ENCODE assay signal across 10 mouse cellular contexts in the genomic region with DNA sequence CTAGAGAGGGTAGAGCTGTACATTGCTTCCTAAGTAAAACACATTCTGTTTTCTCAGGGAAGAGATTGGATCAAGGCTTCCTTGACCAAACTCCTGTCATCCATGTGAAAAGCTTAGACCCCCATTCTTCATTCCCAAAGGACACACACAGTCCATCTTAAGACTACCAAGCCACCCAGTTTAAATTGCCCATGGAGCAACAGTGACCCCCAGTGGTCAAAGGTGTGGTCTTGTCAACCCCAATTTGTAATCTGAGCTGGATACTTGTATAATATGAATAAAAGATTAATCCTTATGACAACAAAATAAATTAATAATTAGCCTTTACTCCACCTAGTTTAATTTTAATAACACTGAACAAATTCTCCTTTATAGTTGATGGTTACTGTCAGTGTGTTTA. TPM values are rescaled to one million over a fixed set of nuclear protein-coding genes. Genes with fewer than 3 reads are reported as not detected.
DNase-seq lines count a peak whose midpoint lies in the region; ATAC-seq and TF ChIP-seq lines count a peak whose summit lies in the region.
"Had no signal": no experiment of that assay in that cellular context is flagged by ENCODE, and none has a peak within 500 bp of the region (broad histone marks: within the 10 kb centered on the region; RNA-seq: fewer than 3 reads in every experiment).

No protein-coding gene starts in this region.

- ATAC-seq in heart, embryonic 12.5 days (ENCODE audit: insufficient number of reproducible peaks, low FRiP score) = no peak
- ATAC-seq in hindbrain, postnatal 0 days = no peak

- no peaks in the 10 kb centered on the region for H3K4me1 ChIP-seq in heart, embryonic 12.5 days (replicated peaks)
- no peaks in the 10 kb centered on the region for H3K4me1 ChIP-seq in CH12.LX (ENCODE audit: control insufficient read depth in 1 of 2, insufficient read depth in 2 of 2)
- no peaks in the 10 kb centered on the region for H3K4me1 ChIP-seq in hindbrain, postnatal 0 days (ENCODE audit: insufficient read depth, low read length)
- H3K4me1 ChIP-seq: neural tube, embryonic 13.5 days had no signal

- dilution Hi-C loops in CH12.LX (cut with MboI; ENCODE audit: extremely low pct_ligation_motif_present, extremely low pct_unique_long_range_greater_than_20kb, low sequenced_read_pairs) = no loop called here

- H3K4me3 ChIP-seq in heart, embryonic 12.5 days = no peak overlapping the region
- H3K4me3 ChIP-seq in CH12.LX (replicated peaks in 1 of 3; ENCODE audit: low read depth in 2 of 3, low read length in 2 of 3, poor library complexity in 1 of 3) = no peak overlapping the region
- no peak overlapping the region for H3K4me3 ChIP-seq in hindbrain, postnatal 0 days (ENCODE audit: low read length)
- H3K4me3 ChIP-seq: neural tube, embryonic 13.5 days had no signal

- H3K79me2 ChIP-seq in CH12.LX (replicated peaks; ENCODE audit: control insufficient read depth, extremely low read depth, insufficient read depth, poor library complexity, severe bottlenecking) = no peaks in the 10 kb centered on the region

- no peak overlapping the region for H3K4me2 ChIP-seq in heart, embryonic 12.5 days
- H3K4me2 ChIP-seq in CH12.LX (ENCODE audit: insufficient read depth, low read depth, poor library complexity, severe bottlenecking) = no peak overlapping the region
- H3K4me2 ChIP-seq in hindbrain, postnatal 0 days (ENCODE audit: low read depth, low read length) = no peak overlapping the region
- H3K4me2 ChIP-seq: neural tube, embryonic 13.5 days had no signal

- no peak for TF ChIP-seq POLR2A in CH12.LX (IDR thresholded peaks at IDR 0.05; ENCODE audit: low read depth, low read length)

- no peak overlapping the region for H3K9ac ChIP-seq in heart, embryonic 12.5 days
- H3K9ac ChIP-seq in CH12.LX (ENCODE audit: insufficient read depth, low read depth) = no peak overlapping the region
- H3K9ac ChIP-seq in hindbrain, postnatal 0 days (replicated peaks; ENCODE audit: low read length) = no peak overlapping the region
- H3K9ac ChIP-seq: neural tube, embryonic 13.5 days had no signal

- TF ChIP-seq RAD21 in CH12.LX (IDR thresholded peaks at IDR 0.05; ENCODE audit: low read depth, low read length) = peak; percentile 79

- in situ Hi-C loops in CH12.LX (cut with MboI; ENCODE audit: low pct_ligation_motif_present, low pct_unique_long_range_greater_than_20kb, low sequenced_read_pairs) = loop anchor here (25.0 kb wide), 1 partner anchor 283 kb away; no protein-coding TSS in a partner anchor

- DNase-seq in heart, adult 8-10 months (ENCODE audit: low spot score) = peak; percentile 8
- peak; percentile 55 for DNase-seq in CH12.LX (ENCODE audit: extremely low read depth)
- peak; percentile 45 for DNase-seq in adrenal gland, postnatal 25 days
- peak; percentile 66 for DNase-seq in hindbrain, postnatal 0 days (ENCODE audit: low spot score)
- DNase-seq in left cerebral cortex, postnatal 25 days (ENCODE audit: low spot score in 2 of 2) = peak; percentile 45 to 69
- peak; percentile 80 to 83 for DNase-seq in right cerebral cortex, adult 2 months (ENCODE audit: low spot score in 2 of 2)
- DNase-seq in natural killer cell, adult 2 months (ENCODE audit: low spot score in 2 of 2) = no peak

- no peaks in the 10 kb centered on the region; the same call in 1 of the 2 replicates for H3K27me3 ChIP-seq in heart, embryonic 12.5 days (replicated peaks)
- no peaks in the 10 kb centered on the region for H3K27me3 ChIP-seq in CH12.LX (replicated peaks)
- H3K27me3 ChIP-seq in hindbrain, postnatal 0 days (ENCODE audit: insufficient read depth, low read length) = no peaks in the 10 kb centered on the region
- H3K27me3 ChIP-seq: neural tube, embryonic 13.5 days had no signal

- H3K27ac ChIP-seq in heart, embryonic 12.5 days (ENCODE audit: poor library complexity, severe bottlenecking) = no peak overlapping the region
- no peak overlapping the region for H3K27ac ChIP-seq in CH12.LX (ENCODE audit: insufficient read depth, low read depth)
- H3K27ac ChIP-seq in hindbrain, postnatal 0 days = no peak overlapping the region
- H3K27ac ChIP-seq: neural tube, embryonic 13.5 days had no signal

- H3K36me3 ChIP-seq in heart, embryonic 12.5 days = no peaks in the 10 kb centered on the region
- no peaks in the 10 kb centered on the region for H3K36me3 ChIP-seq in CH12.LX (replicated peaks in 1 of 2; ENCODE audit: control insufficient read depth in 1 of 2, insufficient read depth in 1 of 2, low read length in 1 of 2)
- H3K36me3 ChIP-seq in hindbrain, postnatal 0 days (ENCODE audit: insufficient read depth, low read length) = no peaks in the 10 kb centered on the region
- H3K36me3 ChIP-seq: neural tube, embryonic 13.5 days had no signal

- TF ChIP-seq CTCF in CH12.LX (conservative IDR thresholded peaks at IDR 0.05 in 1 of 2, IDR thresholded peaks at IDR 0.05 in 1 of 2; ENCODE audit: low read depth in 2 of 2, low read length in 2 of 2) = peak; percentile 77 to 85
- TF ChIP-seq CTCF in hindbrain, postnatal 0 days (IDR thresholded peaks at IDR 0.05; ENCODE audit: low read depth) = peak; percentile 82

- no peak for TF ChIP-seq EP300 in CH12.LX (IDR thresholded peaks at IDR 0.05; ENCODE audit: low read length)

- H3K9me3 ChIP-seq in heart, embryonic 12.5 days (replicated peaks) = no peaks in the 10 kb centered on the region
- H3K9me3 ChIP-seq in CH12.LX (replicated peaks; ENCODE audit: low read length) = no peaks in the 10 kb centered on the region
- H3K9me3 ChIP-seq in hindbrain, postnatal 0 days (ENCODE audit: low read length) = no peaks in the 10 kb centered on the region
- H3K9me3 ChIP-seq: neural tube, embryonic 13.5 days had no signal

- intact Hi-C loops in left cerebral cortex, postnatal 25 days (cut with DNase I) = loop anchor here (2.0 to 10.0 kb wide), 2 partner anchors 534 to 1754 kb away; no protein-coding TSS in a partner anchor

TF ChIP-seq in CH12.LX, 34 proteins besides CTCF, POLR2A, EP300 and RAD21:
- TF ChIP-seq USF2 (conservative IDR thresholded peaks at IDR 0.05; ENCODE audit: low read depth, low read length) (no peak), CHD2 (IDR thresholded peaks at IDR 0.05; ENCODE audit: low read length) (no peak), GABPA (IDR thresholded peaks at IDR 0.05; ENCODE audit: insufficient replicate concordance, low read depth, low read length) (no peak), PAX5 (IDR thresholded peaks at IDR 0.05; ENCODE audit: low read length) (no peak), HCFC1 (IDR thresholded peaks at IDR 0.05; ENCODE audit: low read depth, low read length) (no peak), TBP (conservative IDR thresholded peaks at IDR 0.05; ENCODE audit: low read depth, low read length) (no peak), SMC3 (IDR thresholded peaks at IDR 0.05; ENCODE audit: low read depth, low read length) (peak; percentile 64), MEF2A (IDR thresholded peaks at IDR 0.05; ENCODE audit: borderline replicate concordance, low read depth, low read length) (no peak)

RNA-seq across cellular contexts. Expression of a gene that starts 24.7 kb away (rescaled TPM):
- total RNA-seq in heart, adult 8-10 months (2022) = under 1 TPM; 0.22 to 0.50 (median 0.36) TPM
- polyA plus RNA-seq in heart, embryonic 12.5 days (2016; fragmentation: Nextera tagmentation; extraction: Ambion mirVana) = 0.65 and 0.68 TPM in 2 replicates
- total RNA-seq in CH12.LX (2012; rRNA removed) = not detected in 2 replicates
- total RNA-seq in CH12.LX (2014; rRNA removed) = not detected in 2 replicates
- not detected in 2 replicates for polyA plus RNA-seq in CH12.LX (2012; ENCODE audit: insufficient read length, low read depth)
- 0.43 and 0.86 TPM in 2 replicates for total RNA-seq in adrenal gland, postnatal 25 days (2021)
- total RNA-seq in hindbrain, postnatal 0 days (2014; rRNA removed) = 4.8 and 8.4 TPM in 2 replicates
- 1.1 and 1.6 TPM in 2 replicates for polyA plus RNA-seq in hindbrain, postnatal 0 days (2015; fragmentation: Nextera tagmentation; extraction: Ambion mirVana)
- 10 to 100 TPM; 13.3 to 13.6 TPM for total RNA-seq in left cerebral cortex, postnatal 25 days (2021)
- total RNA-seq: hematopoietic stem cell, adult 5-6 weeks had no signal

Comparison
In these comparisons a context has a peak if more than half of its experiments do, and no peak if none do; other contexts are left out.
1. DNase-seq: peak in heart, adult 8-10 months (single experiment), CH12.LX (single experiment), adrenal gland, postnatal 25 days (single experiment), hindbrain, postnatal 0 days (single experiment), left cerebral cortex, postnatal 25 days (2 of 2) and right cerebral cortex, adult 2 months (2 of 2); none in natural killer cell, adult 2 months (0 of 2).